In the genomic region with DNA sequence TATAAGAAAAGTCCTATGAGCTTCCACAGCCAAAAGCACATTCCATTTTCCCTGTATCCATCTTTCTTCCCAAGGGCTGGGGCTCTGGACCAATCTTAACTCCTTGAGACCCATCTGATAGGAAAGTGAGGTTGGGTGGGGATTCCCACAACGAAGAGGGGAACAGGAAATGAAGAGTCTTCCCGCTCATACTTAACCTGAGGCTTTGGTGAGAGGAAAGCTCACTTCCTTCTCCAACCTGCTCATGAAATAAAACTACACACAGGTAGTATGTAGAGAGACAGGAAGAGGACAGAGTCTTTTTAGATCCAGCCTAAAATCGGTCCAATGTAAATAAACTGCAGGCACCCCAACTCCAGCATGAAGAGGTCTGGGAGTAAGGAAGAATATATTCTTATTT, we compare ENCODE assay signal across 25 mouse cellular contexts. TPM values are rescaled to one million over a fixed set of nuclear protein-coding genes. Genes with fewer than 3 reads are reported as not detected.
DNase-seq lines count a peak whose midpoint lies in the region; ATAC-seq and TF ChIP-seq lines count a peak whose summit lies in the region.
"Had no signal": no experiment of that assay in that cellular context is flagged by ENCODE, and none has a peak within 500 bp of the region (broad histone marks: within the 10 kb centered on the region; RNA-seq: fewer than 3 reads in every experiment).

No protein-coding gene starts in this region.

- WGBS in liver, postnatal 0 days (ENCODE audit: insufficient replicate concordance): 63% methylated on average over 3 of the region's 3 CpGs

- no peaks in the 10 kb centered on the region for H3K9me3 ChIP-seq in liver, postnatal 0 days (ENCODE audit: low read length)
- H3K9me3 ChIP-seq: embryonic facial prominence, embryonic 13.5 days; embryonic facial prominence, embryonic 15.5 days; forebrain, embryonic 10.5 days; forebrain, embryonic 12.5 days had no signal

- TF ChIP-seq CTCF in liver, postnatal 0 days (IDR thresholded peaks at IDR 0.05; ENCODE audit: low read depth): no peak

- DNase-seq in liver, postnatal 0 days: no peak
- DNase-seq in yolk sac, embryonic 10.5 days (ENCODE audit: low spot score): no peak
- DNase-seq: adrenal gland, adult 2 months; adrenal gland, postnatal 10 days; adrenal gland, postnatal 25 days; B cell, adult 2 months; cerebellum, adult 11 months; cerebellum, adult 18-20 months; cerebellum, adult 8-10 months; cerebellum, adult 9-11 months; cerebellum, postnatal 14 days; cerebellum, postnatal 36 days; embryo, embryonic 11 days had no signal

- no peaks in the 10 kb centered on the region for H3K36me3 ChIP-seq in liver, postnatal 0 days (replicated peaks; ENCODE audit: insufficient read depth, low read length)
- H3K36me3 ChIP-seq: embryonic facial prominence, embryonic 13.5 days; embryonic facial prominence, embryonic 15.5 days; forebrain, embryonic 10.5 days; forebrain, embryonic 12.5 days had no signal

- no peaks in the 10 kb centered on the region for H3K27me3 ChIP-seq in liver, postnatal 0 days (ENCODE audit: insufficient read depth, low read length)
- H3K27me3 ChIP-seq: embryonic facial prominence, embryonic 13.5 days; embryonic facial prominence, embryonic 15.5 days; forebrain, embryonic 12.5 days; Patski had no signal

- peak; percentile 66 for ATAC-seq in CD4-positive, CD25-positive, alpha-beta regulatory T cell, adult 4 months
- ATAC-seq in activated CD4-positive, CD25-positive, alpha-beta regulatory T cell, adult 4 months: peak; percentile 47
- ATAC-seq in inflammation-experienced regulatory T-cells, adult 6 months: peak; percentile 62
- ATAC-seq in liver, postnatal 0 days: no peak
- ATAC-seq: forebrain, embryonic 14.5 days; forebrain, embryonic 16.5 days; Patski had no signal

- no peak overlapping the region for H3K4me2 ChIP-seq in liver, postnatal 0 days (ENCODE audit: low read depth, low read length)
- H3K4me2 ChIP-seq: embryonic facial prominence, embryonic 13.5 days; embryonic facial prominence, embryonic 15.5 days; forebrain, embryonic 12.5 days had no signal

- H3K4me1 ChIP-seq in liver, postnatal 0 days (ENCODE audit: insufficient read depth): no peaks in the 10 kb centered on the region
- H3K4me1 ChIP-seq: embryonic facial prominence, embryonic 13.5 days; embryonic facial prominence, embryonic 15.5 days; forebrain, embryonic 10.5 days; forebrain, embryonic 12.5 days had no signal

- H3K4me3 ChIP-seq in liver, postnatal 0 days (ENCODE audit: low read depth, low read length): no peak overlapping the region
- H3K4me3 ChIP-seq: embryonic facial prominence, embryonic 13.5 days; embryonic facial prominence, embryonic 15.5 days; erythroblast, embryonic 14.5 days; forebrain, embryonic 10.5 days; forebrain, embryonic 12.5 days had no signal

- H3K9ac ChIP-seq in liver, postnatal 0 days (replicated peaks): no peak overlapping the region
- H3K9ac ChIP-seq: embryonic facial prominence, embryonic 13.5 days; embryonic facial prominence, embryonic 15.5 days; forebrain, embryonic 12.5 days had no signal

- no peak for TF ChIP-seq EP300 in liver, postnatal 0 days (IDR thresholded peaks at IDR 0.05; ENCODE audit: low read depth)

- no peak overlapping the region for H3K27ac ChIP-seq in liver, postnatal 0 days (ENCODE audit: low read depth)
- H3K27ac ChIP-seq: embryonic facial prominence, embryonic 13.5 days; embryonic facial prominence, embryonic 15.5 days; forebrain, embryonic 10.5 days; forebrain, embryonic 12.5 days had no signal

RNA-seq across cellular contexts. Expression of gene Tigit, which starts 17.0 kb away (rescaled TPM):
- 100 to 1,000 TPM; 309 to 452 TPM for polyA plus RNA-seq in CD4-positive, CD25-positive, alpha-beta regulatory T cell, adult 4 months (2017; shearing (Covaris generic))
- 100 to 1,000 TPM; 390 to 542 TPM for polyA plus RNA-seq in activated CD4-positive, CD25-positive, alpha-beta regulatory T cell, adult 4 months (2017; shearing (Covaris generic))
- polyA plus RNA-seq in inflammation-experienced regulatory T-cells, adult 6 months (2017; shearing (Covaris generic)): 100 to 1,000 TPM; 353 to 863 (median 573) TPM
- 0.12 TPM in 1 of 2 replicates, not detected in the other for polyA plus RNA-seq in liver, postnatal 0 days (2015; fragmentation: Nextera tagmentation; extraction: Ambion mirVana)
- polyA plus RNA-seq: brain, embryonic 14.5 days; embryonic facial prominence, embryonic 13.5 days; erythroblast, embryonic 14.5 days; forebrain, embryonic 10.5 days; forebrain, embryonic 12.5 days; forebrain, embryonic 14.5 days; forebrain, embryonic 16.5 days; Patski had no signal

Comparison
In these comparisons a context has a peak if more than half of its experiments do, and no peak if none do; other contexts are left out.
1. RNA of gene Tigit, which starts 17.0 kb away (polyA plus RNA-seq): 353 to 863 TPM in inflammation-experienced regulatory T-cells, adult 6 months, 390 to 542 TPM in activated CD4-positive, CD25-positive, alpha-beta regulatory T cell, adult 4 months and 309 to 452 TPM in CD4-positive, CD25-positive, alpha-beta regulatory T cell, adult 4 months; 0.12 TPM in liver, postnatal 0 days; every median in the first group is over 100 times any median in the second.